In genomic region chr10:40844546-40844945, GRCm38 (mm10) we compare ENCODE assay signal across 12 mouse cellular contexts. TPM values are rescaled to one million over a fixed set of nuclear protein-coding genes. Genes with fewer than 3 reads are reported as not detected.
DNase-seq lines count a peak whose midpoint lies in the region; ATAC-seq lines count a peak whose summit lies in the region.
"Had no signal": no experiment of that assay in that cellular context is flagged by ENCODE, and none has a peak within 500 bp of the region (broad histone marks: within the 10 kb centered on the region; RNA-seq: fewer than 3 reads in every experiment).

No protein-coding gene starts in this region.

- no peaks in the 10 kb centered on the region for H3K27me3 ChIP-seq in kidney, embryonic 16.5 days (ENCODE audit: insufficient read depth, low read length)
- no peaks in the 10 kb centered on the region for H3K27me3 ChIP-seq in embryonic facial prominence, embryonic 14.5 days (replicated peaks; ENCODE audit: control insufficient read depth, insufficient read depth, low read length)
- no peaks in the 10 kb centered on the region for H3K27me3 ChIP-seq in heart, embryonic 13.5 days (replicated peaks)
- H3K27me3 ChIP-seq in limb, embryonic 11.5 days (ENCODE audit: control insufficient read depth, insufficient read depth, low read length): no peaks in the 10 kb centered on the region
- H3K27me3 ChIP-seq: embryonic facial prominence, embryonic 15.5 days had no signal

- no peak for DNase-seq in kidney, postnatal 4 days
- no peak for DNase-seq in embryonic facial prominence, embryonic 14.5 days (ENCODE audit: low spot score)
- DNase-seq in limb, embryonic 11.5 days (ENCODE audit: low spot score): peak; percentile 34
- DNase-seq in layer of hippocampus, adult 9-10 months (ENCODE audit: low spot score): no peak
- no peak for DNase-seq in gastrocnemius, postnatal 25 days
- no peak for DNase-seq in cerebellum, postnatal 4 days (ENCODE audit: low spot score in 2 of 2)
- DNase-seq: kidney, adult 2 months; lung, postnatal 14 days; thymus, postnatal 4 days had no signal

- H3K9ac ChIP-seq in kidney, embryonic 16.5 days (replicated peaks; ENCODE audit: low read length): no peak overlapping the region
- peak overlapping the region; percentile 6; the same call in 1 of the 2 replicates for H3K9ac ChIP-seq in embryonic facial prominence, embryonic 14.5 days (ENCODE audit: low read depth, low read length)
- H3K9ac ChIP-seq in heart, embryonic 13.5 days: peak overlapping the region; percentile 61; the same call in 1 of the 2 replicates
- no peak overlapping the region for H3K9ac ChIP-seq in limb, embryonic 11.5 days (ENCODE audit: low read length)
- H3K9ac ChIP-seq: embryonic facial prominence, embryonic 15.5 days had no signal

- peak overlapping the region; percentile 4; the same call in 1 of the 2 replicates for H3K27ac ChIP-seq in kidney, embryonic 16.5 days (ENCODE audit: low read length)
- H3K27ac ChIP-seq in embryonic facial prominence, embryonic 14.5 days (replicated peaks; ENCODE audit: low read depth, low read length): peak overlapping the region; percentile 21; the same call in 1 of the 2 replicates
- peak overlapping the region; percentile 73 for H3K27ac ChIP-seq in heart, embryonic 13.5 days (replicated peaks)
- H3K27ac ChIP-seq in limb, embryonic 11.5 days (replicated peaks; ENCODE audit: low read depth, low read length): no peak overlapping the region; the same call in 1 of the 2 replicates
- H3K27ac ChIP-seq: embryonic facial prominence, embryonic 15.5 days had no signal

- WGBS in kidney, embryonic 16.5 days: 62% methylated on average over 10 of the region's 10 CpGs
- 62% methylated on average over 10 of the region's 10 CpGs for WGBS in embryonic facial prominence, embryonic 14.5 days
- WGBS in heart, embryonic 13.5 days: 38% methylated on average over 10 of the region's 10 CpGs
- 43% methylated on average over 10 of the region's 10 CpGs for WGBS in limb, embryonic 11.5 days

- no peaks in the 10 kb centered on the region for H3K9me3 ChIP-seq in kidney, embryonic 16.5 days (ENCODE audit: low read length)
- H3K9me3 ChIP-seq in embryonic facial prominence, embryonic 14.5 days (ENCODE audit: control insufficient read depth, low read length): no peaks in the 10 kb centered on the region
- no peaks in the 10 kb centered on the region for H3K9me3 ChIP-seq in heart, embryonic 13.5 days
- no peaks in the 10 kb centered on the region for H3K9me3 ChIP-seq in limb, embryonic 11.5 days (ENCODE audit: control insufficient read depth, low read length)
- H3K9me3 ChIP-seq: embryonic facial prominence, embryonic 15.5 days had no signal

- H3K4me3 ChIP-seq in kidney, embryonic 16.5 days (ENCODE audit: low read length): no peak overlapping the region
- no peak overlapping the region for H3K4me3 ChIP-seq in embryonic facial prominence, embryonic 14.5 days (ENCODE audit: low read depth, low read length)
- H3K4me3 ChIP-seq in heart, embryonic 13.5 days: peak overlapping the region; percentile 20; the same call in 1 of the 2 replicates
- no peak overlapping the region for H3K4me3 ChIP-seq in limb, embryonic 11.5 days (ENCODE audit: low read depth, low read length)
- H3K4me3 ChIP-seq: embryonic facial prominence, embryonic 15.5 days had no signal

- ATAC-seq in kidney, embryonic 16.5 days (ENCODE audit: low FRiP score, low TSS enrichment): no peak
- ATAC-seq in embryonic facial prominence, embryonic 14.5 days (ENCODE audit: low read depth): no peak
- ATAC-seq in heart, embryonic 13.5 days (ENCODE audit: extremely low read depth, insufficient number of reproducible peaks, low FRiP score, low TSS enrichment): no peak
- no peak for ATAC-seq in limb, embryonic 11.5 days (ENCODE audit: insufficient number of reproducible peaks, low FRiP score, low TSS enrichment, low read depth)

- H3K4me2 ChIP-seq in kidney, embryonic 16.5 days (replicated peaks; ENCODE audit: low read depth, low read length): no peak overlapping the region
- H3K4me2 ChIP-seq in embryonic facial prominence, embryonic 14.5 days (ENCODE audit: low read depth, low read length): no peak overlapping the region
- H3K4me2 ChIP-seq in heart, embryonic 13.5 days: peak overlapping the region; percentile 57
- no peak overlapping the region for H3K4me2 ChIP-seq in limb, embryonic 11.5 days (ENCODE audit: low read depth, severe bottlenecking)
- H3K4me2 ChIP-seq: embryonic facial prominence, embryonic 15.5 days had no signal

- H3K4me1 ChIP-seq in kidney, embryonic 16.5 days (ENCODE audit: insufficient read depth, low read length): no peaks in the 10 kb centered on the region
- no peaks in the 10 kb centered on the region for H3K4me1 ChIP-seq in embryonic facial prominence, embryonic 14.5 days (ENCODE audit: control insufficient read depth, insufficient read depth, low read length)
- H3K4me1 ChIP-seq in heart, embryonic 13.5 days: peaks cover 18% of the 10 kb centered on the region
- H3K4me1 ChIP-seq in limb, embryonic 11.5 days (ENCODE audit: control insufficient read depth, insufficient read depth, low read length): peaks cover 11% of the 10 kb centered on the region

- H3K36me3 ChIP-seq in kidney, embryonic 16.5 days (ENCODE audit: insufficient read depth, low read length): peaks cover 42% of the 10 kb centered on the region
- peaks cover 74% of the 10 kb centered on the region for H3K36me3 ChIP-seq in embryonic facial prominence, embryonic 14.5 days (ENCODE audit: control insufficient read depth, insufficient read depth, low read length)
- H3K36me3 ChIP-seq in heart, embryonic 13.5 days: peaks cover 87% of the 10 kb centered on the region
- H3K36me3 ChIP-seq in limb, embryonic 11.5 days (ENCODE audit: control insufficient read depth, insufficient read depth, low read length): peaks cover 9% of the 10 kb centered on the region

RNA-seq across cellular contexts. Expression of gene Cdc40, which starts 38.6 kb away (rescaled TPM):
- 38.5 and 41.3 TPM in 2 replicates for polyA plus RNA-seq in kidney, embryonic 16.5 days (2015; fragmentation: Nextera tagmentation; extraction: Ambion mirVana)
- 27.1 and 27.6 TPM in 2 replicates for polyA plus RNA-seq in embryonic facial prominence, embryonic 14.5 days (2014; fragmentation: Nextera tagmentation; extraction: Ambion mirVana)
- polyA plus RNA-seq in heart, embryonic 13.5 days (2015; fragmentation: Nextera tagmentation; extraction: Ambion mirVana): 19.9 and 21.2 TPM in 2 replicates
- 39.8 and 44.2 TPM in 2 replicates for polyA plus RNA-seq in limb, embryonic 11.5 days (2014; fragmentation: Nextera tagmentation; extraction: Ambion mirVana)
- total RNA-seq in gastrocnemius, postnatal 25 days (2021): 1 to 10 TPM; 6.4 to 6.5 TPM

RNA-seq across cellular contexts. Expression of gene Wasf1, which starts 38.7 kb away (rescaled TPM):
- polyA plus RNA-seq in kidney, embryonic 16.5 days (2015; fragmentation: Nextera tagmentation; extraction: Ambion mirVana): 17.5 and 24.3 TPM in 2 replicates
- 13.9 and 17.4 TPM in 2 replicates for polyA plus RNA-seq in embryonic facial prominence, embryonic 14.5 days (2014; fragmentation: Nextera tagmentation; extraction: Ambion mirVana)
- polyA plus RNA-seq in heart, embryonic 13.5 days (2015; fragmentation: Nextera tagmentation; extraction: Ambion mirVana): 12.7 and 13.2 TPM in 2 replicates
- 36.8 and 38.4 TPM in 2 replicates for polyA plus RNA-seq in limb, embryonic 11.5 days (2014; fragmentation: Nextera tagmentation; extraction: Ambion mirVana)
- under 1 TPM; 0.54 to 0.84 TPM for total RNA-seq in gastrocnemius, postnatal 25 days (2021)

Comparison
In these comparisons a context has a peak if more than half of its experiments do, and no peak if none do; other contexts are left out.
1. H3K9ac ChIP-seq: peak in embryonic facial prominence, embryonic 14.5 days (single experiment) and heart, embryonic 13.5 days (single experiment); none in kidney, embryonic 16.5 days (single experiment) and limb, embryonic 11.5 days (single experiment).